Mouse (Mus musculus) large intestine, adult 2 months (tissue): ENCODE results near the gene Wdr38. TPM values are rescaled to one million over a fixed set of nuclear protein-coding genes. Genes with fewer than 3 reads are reported as not detected.

Source experiments
- DNase-seq: peaks from one replicate; pipeline ENCODE4 v3.0.0-alpha.2; 2012; ENCODE audit warnings: low read depth, low spot score
- WGBS: fragments of 180-500 bp; shearing (Covaris S2); methylation state at CpG from one replicate; pipeline ENCODE4 v1.1.7; 2018; 5-methylcytosine and 5-hydroxymethylcytosine counted together
- polyA plus RNA-seq: library from polyadenylated mRNA; depleted of rRNA; stranded (reverse); fragments of >200 nt; gene quantifications from 2 replicates; pipeline ENCODE4 v1.2.3, GENCODE M21; 2012; rRNA removed

Wdr38 gene
- polyA plus RNA-seq, 1 experiment = 0.47 TPM

DNA sequence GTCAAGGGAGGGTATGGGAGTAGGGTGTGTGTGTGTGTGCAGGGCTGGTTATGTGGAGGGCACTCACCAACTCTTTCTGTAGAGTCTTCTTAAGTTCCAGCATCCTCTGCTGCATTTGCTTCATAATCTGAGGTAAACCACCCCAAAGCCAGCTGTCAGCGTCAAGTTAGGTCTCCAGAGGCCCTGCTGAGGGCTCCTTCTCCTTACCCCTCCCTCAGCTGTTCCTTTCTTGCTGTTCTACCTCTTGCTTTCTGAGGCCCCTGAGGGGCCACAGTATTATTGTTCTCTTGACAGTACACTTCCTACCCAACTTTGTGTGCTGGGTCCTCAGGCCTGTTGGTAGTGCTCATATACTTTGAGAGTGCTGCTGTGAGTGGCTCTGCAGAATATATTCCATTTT, 22.7 kb downstream of the Wdr38 start:
- 92% methylated on average over 1 of the region's 1 CpGs for WGBS
- DNase-seq = no peak

DNA sequence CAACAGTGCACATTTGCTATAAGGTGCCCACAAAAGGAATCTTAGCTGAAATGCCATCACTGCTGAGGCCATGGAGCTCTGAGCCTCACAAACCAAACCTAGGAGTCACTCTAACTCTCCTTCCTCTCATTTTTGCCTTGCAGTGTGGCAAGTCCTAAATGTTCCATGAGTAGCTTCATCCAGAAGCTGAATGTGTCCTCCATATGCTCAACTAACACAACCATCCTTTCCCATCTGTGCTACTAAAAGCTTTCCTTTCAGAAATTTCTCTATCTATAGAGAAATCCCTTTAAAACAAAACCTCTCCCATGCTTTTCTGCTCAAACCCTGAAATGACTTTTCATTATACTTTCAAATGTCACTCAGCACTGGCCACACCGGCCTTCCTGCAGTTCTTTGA, 34.3 kb downstream of the Wdr38 start:
- 96% methylated on average over 1 of the region's 1 CpGs for WGBS
- no peak for DNase-seq

DNA sequence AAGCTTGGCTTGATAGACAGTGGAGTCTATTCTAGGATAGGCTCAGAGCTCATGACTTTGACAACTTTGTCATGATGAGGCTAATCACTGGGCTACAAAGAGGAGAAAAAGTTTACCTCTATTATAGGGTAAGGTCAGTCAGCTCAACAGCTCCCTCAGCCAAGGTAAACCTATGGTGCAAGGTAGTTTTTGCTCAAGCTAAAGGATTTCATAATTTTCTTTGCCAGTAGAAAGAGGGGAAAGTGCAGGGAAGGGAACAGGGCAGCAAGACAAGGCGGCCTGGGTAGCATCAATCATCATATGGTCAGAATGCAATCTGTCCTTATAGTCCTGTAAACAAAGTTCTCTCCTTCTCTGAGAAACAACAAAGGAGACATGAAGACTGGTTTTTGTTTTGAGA, 42.9 kb downstream of the Wdr38 start:
- 98% methylated on average over 1 of the region's 1 CpGs for WGBS
- DNase-seq = no peak

DNA sequence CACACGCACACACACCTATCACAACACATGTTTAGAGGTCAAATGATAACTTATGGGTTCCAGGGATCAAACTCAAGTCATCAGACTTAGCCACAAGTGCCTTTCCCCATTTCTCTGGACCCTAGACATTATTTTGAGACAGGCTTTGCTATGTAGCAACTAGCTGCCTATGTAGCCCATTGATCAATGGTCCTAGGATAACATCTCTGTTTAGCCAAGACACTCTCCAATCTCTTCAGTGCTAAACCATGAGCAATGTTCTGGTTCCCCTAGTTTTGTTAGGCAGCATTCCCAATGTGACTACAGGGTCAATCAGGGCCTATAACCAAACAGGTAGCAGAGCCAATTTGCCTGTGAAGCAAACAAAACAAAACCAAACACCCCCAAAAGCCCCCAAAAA, 51.2 kb downstream of the Wdr38 start:
- DNase-seq = no peak
- 100% methylated on average over 1 of the region's 1 CpGs for WGBS

Other genes starting within 250 kb of the Wdr38 start
- gene Nr6a1, start 69.8 kb upstream of the Wdr38 start, polyA plus RNA-seq = 5.2 and 9.9 TPM in 2 replicates
- 0.79 and 1.7 TPM in 2 replicates for gene Olfml2a, start 65.5 kb upstream of the Wdr38 start, polyA plus RNA-seq
- gene Arpc5l, start 7.9 kb downstream of the Wdr38 start, polyA plus RNA-seq = 24.3 and 27.3 TPM in 2 replicates
- 224 and 239 TPM in 2 replicates for gene Rpl35, start 8.1 kb downstream of the Wdr38 start, polyA plus RNA-seq
- gene Golga1, start 68.1 kb downstream of the Wdr38 start, polyA plus RNA-seq = 13.7 and 20.5 TPM in 2 replicates
- 0.24 and 0.70 TPM in 2 replicates for gene Scai, start 193.3 kb downstream of the Wdr38 start, polyA plus RNA-seq
- gene Ppp6c, start 229.0 kb downstream of the Wdr38 start, polyA plus RNA-seq = 17.5 and 20.8 TPM in 2 replicates